Mouse (Mus musculus) lung, adult 10 weeks (tissue): ENCODE results near the gene Selenok. TPM values are rescaled to one million over a fixed set of nuclear protein-coding genes. Genes with fewer than 3 reads are reported as not detected.

Experiments
- polyA plus RNA-seq: library from polyadenylated mRNA; stranded (reverse); fragments of 350-450 nt; fragmentation: Illumina TruSeq; extraction: RNeasy Lipid Tissue Mini Kit (QIAGEN cat#74804); gene quantifications from one replicate; pipeline ENCODE4 v1.2.3, GENCODE M21; 2014; ENCODE audit warnings: low read depth, low replicate concordance; ENCODE audit not compliant: insufficient read depth

Gene Selenok
- 284 TPM for polyA plus RNA-seq

GRCm38 (mm10) chr14:29968075-29968821 lies at the start of gene Selenok:
Selenok (plus strand) TSS chr14:29968308.

GRCm38 (mm10) chr14:29978254-29979204 lies 10.4 kb downstream of the Selenok start, which contains the start of gene Actr8:
Actr8 (plus strand) TSS chr14:29978337.

GRCm38 (mm10) chr14:30008733-30009575 lies 40.8 kb downstream of the Selenok start, which contains the start of the genes Il17rb and Chdh:
Il17rb (minus strand) TSS chr14:30008896.
Chdh (plus strand) TSS chr14:30009023.

Other genes with a start within 250 kb of the Selenok start
- 0.34 TPM for gene Cacna2d3, start 246.4 kb upstream of the Selenok start, polyA plus RNA-seq
- gene Actr8, start 10.0 kb downstream of the Selenok start, polyA plus RNA-seq: 25.2 TPM
- gene Il17rb, start 40.6 kb downstream of the Selenok start, polyA plus RNA-seq: 0.30 TPM
- 0.54 TPM for gene Chdh, start 40.7 kb downstream of the Selenok start, polyA plus RNA-seq